9 mouse cellular contexts compared by ENCODE assay signal in the genomic region with DNA sequence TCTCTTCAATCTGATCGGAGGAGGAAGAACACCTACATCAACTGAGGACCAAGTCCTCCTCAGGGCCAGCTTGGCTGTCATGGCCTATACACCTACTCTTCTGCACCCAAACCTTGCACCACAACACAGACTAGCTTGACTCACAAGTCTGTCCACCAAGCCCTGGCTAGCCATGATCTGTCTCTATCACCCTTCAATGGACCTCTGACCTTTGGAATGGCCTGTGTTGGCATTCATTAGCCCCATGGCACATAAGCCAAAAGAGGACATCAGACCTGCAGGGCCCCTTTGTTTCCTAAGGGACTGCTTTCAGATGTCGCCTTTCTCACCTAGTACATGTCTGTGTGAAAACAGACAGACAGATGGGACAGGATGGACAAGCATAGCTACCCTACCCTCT. TPM values are rescaled to one million over a fixed set of nuclear protein-coding genes. Genes with fewer than 3 reads are reported as not detected.
DNase-seq lines count a peak whose midpoint lies in the region; ATAC-seq and TF ChIP-seq lines count a peak whose summit lies in the region.
"Had no signal": no experiment of that assay in that cellular context is flagged by ENCODE, and none has a peak within 500 bp of the region (broad histone marks: within the 10 kb centered on the region; RNA-seq: fewer than 3 reads in every experiment).

No protein-coding gene starts in this region.

- no peak overlapping the region for H3K4me3 ChIP-seq in gastrocnemius, adult 2 months
- peak overlapping the region; percentile 39 for H3K4me3 ChIP-seq in E14TG2a.4 (replicated peaks; ENCODE audit: low read length)
- no peak overlapping the region for H3K4me3 ChIP-seq in hindbrain, embryonic 15.5 days
- no peak overlapping the region for H3K4me3 ChIP-seq in liver, embryonic 15.5 days (replicated peaks)

- no peak for TF ChIP-seq CTCF in gastrocnemius, adult 2 months (IDR thresholded peaks at IDR 0.05)
- TF ChIP-seq CTCF in E14TG2a.4 (conservative IDR thresholded peaks at IDR 0.05; ENCODE audit: low read length) = no peak

- H3K4me2 ChIP-seq in hindbrain, embryonic 15.5 days = no peak overlapping the region
- H3K4me2 ChIP-seq in liver, embryonic 15.5 days = peak overlapping the region; percentile 57

- no peak for DNase-seq in gastrocnemius, adult 2 months
- DNase-seq in gastrocnemius, adult 18-20 months (ENCODE audit: low spot score) = no peak
- DNase-seq in frontal cortex, postnatal 14 days (ENCODE audit: low spot score in 2 of 2) = no peak
- no peak for DNase-seq in yolk sac, embryonic 10.5 days (ENCODE audit: low spot score)
- DNase-seq: gastrocnemius, postnatal 14 days had no signal

- no peak for ATAC-seq in hindbrain, embryonic 15.5 days (ENCODE audit: low FRiP score, low read depth)
- ATAC-seq in liver, embryonic 15.5 days (ENCODE audit: insufficient read depth) = no peak
- no peak for ATAC-seq in cerebellum, adult (ENCODE audit: insufficient number of reproducible peaks, low FRiP score, low TSS enrichment)

- H3K36me3 ChIP-seq in E14TG2a.4 (ENCODE audit: insufficient read depth, low read length) = peaks cover 87% of the 10 kb centered on the region
- 0 out of 2 replicates have a peak, but pooled peaks cover 2% of the 10 kb centered on the region for H3K36me3 ChIP-seq in hindbrain, embryonic 15.5 days
- H3K36me3 ChIP-seq in liver, embryonic 15.5 days (replicated peaks) = peaks cover 26% of the 10 kb centered on the region

- H3K9me3 ChIP-seq in E14TG2a.4 (ENCODE audit: low read length) = no peaks in the 10 kb centered on the region
- no peaks in the 10 kb centered on the region for H3K9me3 ChIP-seq in hindbrain, embryonic 15.5 days
- H3K9me3 ChIP-seq in liver, embryonic 15.5 days (replicated peaks) = no peaks in the 10 kb centered on the region

- H3K9ac ChIP-seq in hindbrain, embryonic 15.5 days = no peak overlapping the region
- H3K9ac ChIP-seq in liver, embryonic 15.5 days = no peak overlapping the region

- 88% methylated on average over 2 of the region's 2 CpGs for WGBS in hindbrain, embryonic 15.5 days
- WGBS in liver, embryonic 15.5 days (ENCODE audit: insufficient replicate concordance) = 87% methylated on average over 2 of the region's 2 CpGs

- H3K27me3 ChIP-seq in E14TG2a.4 (ENCODE audit: insufficient read depth, low read length) = no peaks in the 10 kb centered on the region
- H3K27me3 ChIP-seq in hindbrain, embryonic 15.5 days = no peaks in the 10 kb centered on the region
- no peaks in the 10 kb centered on the region for H3K27me3 ChIP-seq in liver, embryonic 15.5 days

- H3K4me1 ChIP-seq in E14TG2a.4 (replicated peaks; ENCODE audit: low read depth, low read length) = peaks cover 96% of the 10 kb centered on the region
- H3K4me1 ChIP-seq in hindbrain, embryonic 15.5 days (replicated peaks) = peaks cover 21% of the 10 kb centered on the region
- peaks cover 83% of the 10 kb centered on the region for H3K4me1 ChIP-seq in liver, embryonic 15.5 days (replicated peaks)

- H3K27ac ChIP-seq in gastrocnemius, adult 2 months = peak overlapping the region; percentile 62; the same call in 1 of the 2 replicates
- H3K27ac ChIP-seq in hindbrain, embryonic 15.5 days (replicated peaks) = peak overlapping the region; percentile 68
- H3K27ac ChIP-seq in liver, embryonic 15.5 days (replicated peaks) = peak overlapping the region; percentile 83

- intact Hi-C loops in gastrocnemius, adult 2 months (cut with DNase I) = loop anchor here (5.0 kb wide), 1 partner anchor 251 kb away; a partner anchor contains a TSS

RNA-seq across cellular contexts. Expression of a gene that starts 18.6 kb away (rescaled TPM):
- 10 to 100 TPM in 1 of 2 experiments, 1 to 10 TPM in 1; 9.5 to 14.5 TPM for total RNA-seq in gastrocnemius, adult 2 months (2021)
- total RNA-seq in gastrocnemius, adult 18-20 months (2021) = 1 to 10 TPM; 8.3 to 9.7 TPM
- polyA plus RNA-seq in hindbrain, embryonic 15.5 days (2015; fragmentation: Nextera tagmentation; extraction: Ambion mirVana) = 10.1 and 13.8 TPM in 2 replicates
- polyA plus RNA-seq in liver, embryonic 15.5 days (2015; fragmentation: Nextera tagmentation; extraction: Ambion mirVana) = 0.51 and 0.54 TPM in 2 replicates

RNA-seq across cellular contexts. Expression of a gene that starts 18.8 kb away (rescaled TPM):
- 100 to 1,000 TPM; 312 to 399 TPM for total RNA-seq in gastrocnemius, adult 2 months (2021)
- total RNA-seq in gastrocnemius, adult 18-20 months (2021) = 100 to 1,000 TPM; 347 to 364 TPM
- polyA plus RNA-seq in hindbrain, embryonic 15.5 days (2015; fragmentation: Nextera tagmentation; extraction: Ambion mirVana) = 196 and 197 TPM in 2 replicates
- polyA plus RNA-seq in liver, embryonic 15.5 days (2015; fragmentation: Nextera tagmentation; extraction: Ambion mirVana) = 89.7 and 96.9 TPM in 2 replicates

RNA-seq across cellular contexts. Expression of a gene that starts 19.2 kb away (rescaled TPM):
- not detected for total RNA-seq in gastrocnemius, adult 2 months (2021)
- total RNA-seq in gastrocnemius, adult 18-20 months (2021) = not detected
- polyA plus RNA-seq in hindbrain, embryonic 15.5 days (2015; fragmentation: Nextera tagmentation; extraction: Ambion mirVana) = 3.5 and 4.3 TPM in 2 replicates
- polyA plus RNA-seq in liver, embryonic 15.5 days (2015; fragmentation: Nextera tagmentation; extraction: Ambion mirVana) = 2.1 TPM in 2 replicates

RNA-seq across cellular contexts. Expression of a gene that starts 33.7 kb away (rescaled TPM):
- total RNA-seq in gastrocnemius, adult 2 months (2021) = 10 to 100 TPM in 1 of 2 experiments, 1 to 10 TPM in 1; 3.5 to 18.9 TPM
- total RNA-seq in gastrocnemius, adult 18-20 months (2021) = 1 to 10 TPM; 2.5 to 2.7 TPM
- 6.7 and 6.9 TPM in 2 replicates for polyA plus RNA-seq in hindbrain, embryonic 15.5 days (2015; fragmentation: Nextera tagmentation; extraction: Ambion mirVana)
- 0.03 and 0.06 TPM in 2 replicates for polyA plus RNA-seq in liver, embryonic 15.5 days (2015; fragmentation: Nextera tagmentation; extraction: Ambion mirVana)
